Mouse (Mus musculus) myocyte (in vitro differentiated cells): ENCODE measurements around the gene 6030408B16Rik.

Experiments used
- CEBPB ChIP-seq: IDR thresholded peaks from 2 replicates; pipeline ENCODE4 v1.6.1; 2011; ENCODE audit warnings: mild to moderate bottlenecking, moderate library complexity; ENCODE audit not compliant: poor library complexity, insufficient read depth, severe bottlenecking
- E2F4 ChIP-seq: IDR thresholded peaks from one replicate; pipeline ENCODE4 v1.6.1; 2011; ENCODE audit warnings: mild to moderate bottlenecking, control low read depth, moderate library complexity; ENCODE audit not compliant: insufficient read depth
- POLR2A ChIP-seq: IDR thresholded peaks from one replicate; pipeline ENCODE4 v1.6.1; 2011; ENCODE audit warnings: low read depth, mild to moderate bottlenecking, control low read depth, moderate library complexity; ENCODE audit not compliant: insufficient read length
- POLR2AphosphoS2 ChIP-seq: IDR thresholded peaks from one replicate; pipeline ENCODE4 v1.6.1; 2011; ENCODE audit warnings: low read depth, control low read depth; ENCODE audit not compliant: insufficient read length
- SRF ChIP-seq: IDR thresholded peaks from one replicate; pipeline ENCODE4 v1.6.1; 2011; ENCODE audit warnings: low read depth; ENCODE audit not compliant: control insufficient read depth, insufficient read length

GRCm38 (mm10) chr15:101298550-101298949, 5.5 kb downstream of the 6030408B16Rik start:
- TF ChIP-seq SRF (no peak), POLR2AphosphoS2 (no peak), POLR2A (no peak), CEBPB (no peak), E2F4 (no peak)
